Mouse (Mus musculus) lung, embryonic 15.5 days (tissue): ENCODE measurements around the gene B3galt5. TPM values are rescaled to one million over a fixed set of nuclear protein-coding genes. Genes with fewer than 3 reads are reported as not detected.

ENCODE experiments used
- ATAC-seq: fragments of 200-750 bp; cut with Nextera tagmentation; 2 replicates; pipeline ENCODE4 v1.8.0; 2017; ENCODE audit warnings: moderate number of reproducible peaks, borderline replicate concordance; ENCODE audit not compliant: low FRiP score, low TSS enrichment; ENCODE audit errors: extremely low read depth
- H3K27ac ChIP-seq: fragments of 300-500 bp; sonication (generic); 2 replicates; pipeline ENCODE4 v1.5.1; 2015; ENCODE audit warnings: moderate library complexity, mild to moderate bottlenecking, inconsistent platforms
- H3K27me3 ChIP-seq: fragments of 300-500 bp; sonication (generic); 2 replicates; pipeline ENCODE4 v1.6.1; 2015; ENCODE audit warnings: inconsistent platforms
- H3K36me3 ChIP-seq: fragments of 300-500 bp; sonication (generic); 2 replicates; pipeline ENCODE4 v1.6.1; 2015; ENCODE audit warnings: inconsistent platforms
- H3K4me1 ChIP-seq: fragments of 300-500 bp; sonication (generic); 2 replicates; pipeline ENCODE4 v1.6.1; 2015; ENCODE audit warnings: inconsistent platforms
- H3K4me2 ChIP-seq: fragments of 300-500 bp; sonication (generic); 2 replicates; pipeline ENCODE4 v1.6.1; 2015; ENCODE audit warnings: inconsistent platforms, mild to moderate bottlenecking, moderate library complexity
- H3K4me3 ChIP-seq: fragments of 300-500 bp; sonication (generic); 2 replicates; pipeline ENCODE4 v1.5.1; 2015; ENCODE audit warnings: mild to moderate bottlenecking, inconsistent platforms
- H3K9ac ChIP-seq: fragments of 300-500 bp; sonication (generic); 2 replicates; pipeline ENCODE4 v1.6.1; 2015; ENCODE audit warnings: inconsistent platforms
- H3K9me3 ChIP-seq: fragments of 300-500 bp; sonication (generic); 2 replicates; pipeline ENCODE4 v1.6.1; 2016; ENCODE audit warnings: inconsistent platforms
- WGBS: fragments of 180-500 bp; shearing (Covaris S2); methylation state at CpG from one replicate; pipeline ENCODE4 v1.1.7; 2015; 5-methylcytosine and 5-hydroxymethylcytosine counted together
- polyA plus RNA-seq: library from polyadenylated mRNA; unstranded; fragments of >200 nt; fragmentation: Nextera tagmentation; extraction: Ambion mirVana; gene quantifications from 2 replicates; pipeline ENCODE4 v1.2.1, GENCODE M21; 2015

Gene B3galt5
- polyA plus RNA-seq, 1 experiment from 2014 or later, result 3.3 TPM

- WGBS, result 62% methylated on average over 3 of the region's 3 CpGs
- no peak overlapping the region for H3K4me3 ChIP-seq
- H3K27me3 ChIP-seq, result no peaks in the 10 kb centered on the region
- no peaks in the 10 kb centered on the region for H3K4me1 ChIP-seq
- H3K4me2 ChIP-seq, result no peak overlapping the region
- no peaks in the 10 kb centered on the region for H3K9me3 ChIP-seq
- H3K27ac ChIP-seq, result no peak overlapping the region
- no peak for ATAC-seq
- no peak overlapping the region for H3K9ac ChIP-seq
- no peaks in the 10 kb centered on the region for H3K36me3 ChIP-seq
Measured at GRCm38 (mm10) chr16:96221959-96222358, 13.6 kb upstream of the B3galt5 start.

GRCm38 (mm10) chr16:96222452-96222851 lies 13.1 kb upstream of the B3galt5 start:
- H3K9me3 ChIP-seq, result no peaks in the 10 kb centered on the region
- ATAC-seq, result no peak
- no peaks in the 10 kb centered on the region for H3K27me3 ChIP-seq
- H3K4me2 ChIP-seq, result no peak overlapping the region
- H3K4me3 ChIP-seq, result no peak overlapping the region
- 78% methylated on average over 1 of the region's 1 CpGs for WGBS
- no peaks in the 10 kb centered on the region for H3K4me1 ChIP-seq
- no peaks in the 10 kb centered on the region for H3K36me3 ChIP-seq
- no peak overlapping the region for H3K27ac ChIP-seq
- H3K9ac ChIP-seq, result no peak overlapping the region

GRCm38 (mm10) chr16:96228438-96228837 lies 7.2 kb upstream of the B3galt5 start:
- WGBS, result 38% methylated on average over 13 of the region's 13 CpGs
- Histone ChIP-seq H3K9me3 (no peaks in the 10 kb centered on the region), H3K27ac (no peak overlapping the region), H3K9ac (no peak overlapping the region), H3K27me3 (no peaks in the 10 kb centered on the region), H3K4me3 (no peak overlapping the region), H3K36me3 (no peaks in the 10 kb centered on the region), H3K4me2 (no peak overlapping the region), H3K4me1 (no peaks in the 10 kb centered on the region)
- no peak for ATAC-seq

- no peak overlapping the region for H3K27ac ChIP-seq
- H3K9ac ChIP-seq, result no peak overlapping the region
- WGBS, result 32% methylated on average over 8 of the region's 8 CpGs
- no peaks in the 10 kb centered on the region for H3K4me1 ChIP-seq
- ATAC-seq, result no peak
- H3K36me3 ChIP-seq, result no peaks in the 10 kb centered on the region
- H3K27me3 ChIP-seq, result no peaks in the 10 kb centered on the region
- H3K4me3 ChIP-seq, result no peak overlapping the region
- no peaks in the 10 kb centered on the region for H3K9me3 ChIP-seq
- H3K4me2 ChIP-seq, result no peak overlapping the region
Measured at GRCm38 (mm10) chr16:96229044-96229555, 6.5 kb upstream of the B3galt5 start.

- no peak overlapping the region for H3K4me2 ChIP-seq
- H3K4me1 ChIP-seq, result no peaks in the 10 kb centered on the region
- no peaks in the 10 kb centered on the region for H3K27me3 ChIP-seq
- no peak overlapping the region for H3K9ac ChIP-seq
- no peak overlapping the region for H3K27ac ChIP-seq
- WGBS, result 27% methylated on average over 11 of the region's 11 CpGs
- no peak for ATAC-seq
- H3K36me3 ChIP-seq, result no peaks in the 10 kb centered on the region
- no peak overlapping the region for H3K4me3 ChIP-seq
- H3K9me3 ChIP-seq, result no peaks in the 10 kb centered on the region
Measured at GRCm38 (mm10) chr16:96230411-96230810, 5.2 kb upstream of the B3galt5 start.

- H3K27me3 ChIP-seq, result no peaks in the 10 kb centered on the region
- no peaks in the 10 kb centered on the region for H3K36me3 ChIP-seq
- 94% methylated on average over 4 of the region's 4 CpGs for WGBS
- H3K4me2 ChIP-seq, result no peak overlapping the region
- H3K4me3 ChIP-seq, result no peak overlapping the region
- ATAC-seq, result no peak
- H3K9ac ChIP-seq, result no peak overlapping the region
- no peak overlapping the region for H3K27ac ChIP-seq
- no peaks in the 10 kb centered on the region for H3K9me3 ChIP-seq
- no peaks in the 10 kb centered on the region for H3K4me1 ChIP-seq
Measured at GRCm38 (mm10) chr16:96231251-96231650, 4.3 kb upstream of the B3galt5 start.

GRCm38 (mm10) chr16:96231974-96232373 lies 3.6 kb upstream of the B3galt5 start:
- no peaks in the 10 kb centered on the region for H3K9me3 ChIP-seq
- H3K4me2 ChIP-seq, result no peak overlapping the region
- ATAC-seq, result no peak
- H3K27ac ChIP-seq, result no peak overlapping the region
- no peak overlapping the region for H3K4me3 ChIP-seq
- no peak overlapping the region for H3K9ac ChIP-seq
- no peaks in the 10 kb centered on the region for H3K36me3 ChIP-seq
- no peaks in the 10 kb centered on the region for H3K4me1 ChIP-seq
- no peaks in the 10 kb centered on the region for H3K27me3 ChIP-seq
- WGBS, result 85% methylated on average over 8 of the region's 8 CpGs

GRCm38 (mm10) chr16:96233996-96234395 lies 1.6 kb upstream of the B3galt5 start:
- no peak for ATAC-seq
- H3K27ac ChIP-seq, result no peak overlapping the region
- H3K4me1 ChIP-seq, result no peaks in the 10 kb centered on the region
- no peaks in the 10 kb centered on the region for H3K36me3 ChIP-seq
- H3K9me3 ChIP-seq, result no peaks in the 10 kb centered on the region
- H3K27me3 ChIP-seq, result no peaks in the 10 kb centered on the region
- H3K9ac ChIP-seq, result no peak overlapping the region
- no peak overlapping the region for H3K4me3 ChIP-seq
- no peak overlapping the region for H3K4me2 ChIP-seq
- 83% methylated on average over 8 of the region's 8 CpGs for WGBS

- ATAC-seq, result no peak
- Histone ChIP-seq H3K4me3 (no peak overlapping the region), H3K4me2 (no peak overlapping the region), H3K27me3 (no peaks in the 10 kb centered on the region), H3K9ac (no peak overlapping the region), H3K27ac (no peak overlapping the region), H3K4me1 (no peaks in the 10 kb centered on the region), H3K36me3 (no peaks in the 10 kb centered on the region), H3K9me3 (no peaks in the 10 kb centered on the region)
- WGBS, result 81% methylated on average over 6 of the region's 6 CpGs
Measured at GRCm38 (mm10) chr16:96244496-96244895, 8.9 kb downstream of the B3galt5 start.

- H3K27me3 ChIP-seq, result no peaks in the 10 kb centered on the region
- H3K27ac ChIP-seq, result no peak overlapping the region
- H3K4me1 ChIP-seq, result no peaks in the 10 kb centered on the region
- H3K4me2 ChIP-seq, result no peak overlapping the region
- no peak for ATAC-seq
- 76% methylated on average over 7 of the region's 7 CpGs for WGBS
- no peak overlapping the region for H3K4me3 ChIP-seq
- no peaks in the 10 kb centered on the region for H3K36me3 ChIP-seq
- H3K9me3 ChIP-seq, result no peaks in the 10 kb centered on the region
- no peak overlapping the region for H3K9ac ChIP-seq
Measured at GRCm38 (mm10) chr16:96249635-96250034, 14.0 kb downstream of the B3galt5 start.

GRCm38 (mm10) chr16:96252146-96252545 lies 16.5 kb downstream of the B3galt5 start:
- no peaks in the 10 kb centered on the region for H3K9me3 ChIP-seq
- H3K4me1 ChIP-seq, result no peaks in the 10 kb centered on the region
- no peak overlapping the region for H3K9ac ChIP-seq
- 84% methylated on average over 1 of the region's 1 CpGs for WGBS
- no peak for ATAC-seq
- H3K4me2 ChIP-seq, result no peak overlapping the region
- H3K4me3 ChIP-seq, result no peak overlapping the region
- no peak overlapping the region for H3K27ac ChIP-seq
- H3K36me3 ChIP-seq, result no peaks in the 10 kb centered on the region
- no peaks in the 10 kb centered on the region for H3K27me3 ChIP-seq

GRCm38 (mm10) chr16:96258429-96258828 lies 22.8 kb downstream of the B3galt5 start:
- Histone ChIP-seq H3K4me2 (no peak overlapping the region), H3K27ac (no peak overlapping the region), H3K4me1 (no peaks in the 10 kb centered on the region), H3K9ac (no peak overlapping the region), H3K4me3 (no peak overlapping the region), H3K9me3 (no peaks in the 10 kb centered on the region), H3K36me3 (no peaks in the 10 kb centered on the region), H3K27me3 (no peaks in the 10 kb centered on the region)
- no peak for ATAC-seq
- 81% methylated on average over 8 of the region's 8 CpGs for WGBS

GRCm38 (mm10) chr16:96271736-96272135 lies 36.1 kb downstream of the B3galt5 start:
- H3K4me2 ChIP-seq, result no peak overlapping the region
- ATAC-seq, result no peak
- H3K27ac ChIP-seq, result no peak overlapping the region
- H3K4me1 ChIP-seq, result no peaks in the 10 kb centered on the region
- H3K9me3 ChIP-seq, result no peaks in the 10 kb centered on the region
- no peak overlapping the region for H3K4me3 ChIP-seq
- H3K36me3 ChIP-seq, result no peaks in the 10 kb centered on the region
- WGBS, result 74% methylated on average over 2 of the region's 2 CpGs
- no peaks in the 10 kb centered on the region for H3K27me3 ChIP-seq
- no peak overlapping the region for H3K9ac ChIP-seq
